Mouse (Mus musculus) left cerebral cortex, adult 18-20 months (tissue): Measurements from ENCODE around the gene Tenm4. TPM values are rescaled to one million over a fixed set of nuclear protein-coding genes. Genes with fewer than 3 reads are reported as not detected.

ENCODE experiments used
- DNase-seq, 2 experiments: peaks; one replicate each; pipeline ENCODE4 v3.0.0; 2021 to 2022; ENCODE audit warnings: low spot score in 2 of 2, mixed read lengths in 1 of 2
- total RNA-seq, 2 experiments: library from RNA; stranded (reverse); gene quantifications; 2 replicates each; pipeline ENCODE4 v1.2.3; 2021

Gene Tenm4
- total RNA-seq, 2 experiments from 2014 or later, result 126 to 135 TPM

DNA sequence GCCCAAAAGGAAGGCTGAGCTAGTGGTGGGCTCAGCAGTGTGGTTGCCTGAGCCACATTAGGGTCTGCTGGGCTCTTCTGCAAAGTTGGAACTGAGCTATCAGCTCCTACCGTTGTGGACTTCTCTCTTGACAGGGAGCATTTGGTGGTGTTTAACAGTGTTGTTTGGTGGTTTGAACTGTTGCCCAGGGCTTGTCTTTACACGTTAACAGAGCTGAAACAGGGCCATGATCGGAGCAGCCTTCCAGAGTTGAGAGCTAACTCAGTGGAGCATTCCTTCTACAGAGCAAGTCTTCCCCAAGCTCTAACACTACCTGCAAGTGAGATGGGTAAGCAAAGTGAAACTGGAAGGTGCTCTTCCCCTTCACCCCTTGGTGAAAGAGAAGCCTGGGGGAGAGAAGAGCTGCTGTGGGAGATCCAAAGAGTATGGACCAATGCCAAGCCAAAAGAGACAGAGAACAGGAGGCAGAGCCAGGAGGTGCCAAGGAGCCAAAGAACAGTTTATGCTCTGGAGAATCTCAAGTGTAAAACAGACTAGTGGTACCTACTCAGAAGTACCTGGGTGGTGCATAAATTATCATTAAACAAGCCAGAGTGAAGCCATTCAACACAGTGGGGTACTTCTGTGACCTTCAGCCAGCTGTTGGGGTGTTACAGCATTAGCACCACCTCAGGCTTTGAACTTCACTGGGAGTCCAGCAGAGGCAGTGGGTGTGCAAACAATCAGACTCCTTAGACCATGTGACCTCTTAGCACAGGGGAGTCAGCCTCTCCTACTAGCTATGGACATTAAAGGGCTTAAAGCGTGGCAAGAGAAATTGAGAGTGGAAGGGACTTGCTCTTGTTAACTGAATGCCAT is 71.5 kb downstream of the Tenm4 start:
- DNase-seq, result no peak

- DNase-seq, result no peak
Measured at GRCm38 (mm10) chr7:96244796-96245195, 73.8 kb downstream of the Tenm4 start.

- DNase-seq, result no peak
Measured at GRCm38 (mm10) chr7:96259630-96260029, 88.6 kb downstream of the Tenm4 start.

GRCm38 (mm10) chr7:96262182-96262581 is 91.1 kb downstream of the Tenm4 start:
- DNase-seq, result no peak

DNA sequence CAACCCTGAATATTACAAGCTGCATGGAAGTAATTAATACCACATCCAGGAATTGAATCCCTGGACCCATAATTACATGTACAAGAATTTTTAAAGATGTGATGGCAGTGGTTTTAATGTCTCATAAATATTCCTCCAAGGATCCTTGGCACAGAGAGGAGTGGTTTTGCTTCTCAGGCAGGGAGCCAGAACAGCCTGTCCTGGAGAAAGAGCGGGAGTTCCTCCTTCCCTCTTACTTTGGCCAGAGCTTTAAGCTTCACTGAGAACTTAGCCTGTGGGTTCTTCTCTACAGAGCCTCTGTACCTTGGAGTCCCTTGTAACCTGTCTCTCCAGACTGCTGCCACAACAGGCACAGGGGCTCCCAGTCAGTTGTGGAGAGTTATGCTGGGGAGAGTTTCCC is 94.9 kb downstream of the Tenm4 start:
- DNase-seq, result no peak

- no peak for DNase-seq
Measured at GRCm38 (mm10) chr7:96267266-96267665, 96.2 kb downstream of the Tenm4 start.

DNA sequence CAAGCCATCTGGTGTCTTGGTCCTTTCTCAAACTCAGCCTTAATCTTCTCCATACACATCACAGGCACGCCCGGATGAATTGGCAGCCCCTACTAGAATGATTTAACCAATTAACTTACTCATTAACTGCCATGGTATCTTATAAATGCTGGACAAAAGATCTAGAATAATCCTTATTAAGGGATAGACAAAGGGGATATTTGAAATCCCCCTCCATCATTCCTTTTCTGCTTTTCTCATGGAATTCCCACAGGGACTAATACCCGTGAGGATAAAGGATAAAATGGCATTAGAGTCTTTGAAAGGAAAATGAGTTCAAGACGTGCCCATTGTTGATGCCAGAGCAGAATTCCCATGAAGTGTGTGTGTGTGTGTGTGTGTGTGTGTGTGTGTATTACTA is 99.6 kb downstream of the Tenm4 start:
- DNase-seq, result no peak

DNA sequence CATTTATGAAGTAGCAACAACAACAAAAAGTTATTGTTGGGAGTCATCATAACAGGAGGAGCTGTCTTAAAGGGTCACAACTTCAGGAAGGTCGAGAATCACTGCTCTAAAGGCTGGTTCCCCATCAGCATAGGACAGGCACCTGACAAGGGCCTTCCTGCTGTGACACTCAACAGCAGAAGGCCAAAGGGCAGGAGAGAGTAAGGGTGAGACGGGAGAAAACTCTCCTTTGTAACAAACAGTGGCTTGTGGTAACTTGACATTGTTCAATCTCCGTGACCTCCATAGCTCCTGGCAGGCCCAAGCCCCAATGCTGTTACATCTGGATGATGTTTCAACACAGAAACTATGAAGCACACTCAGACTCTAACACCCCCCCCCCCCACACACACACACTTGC is 101.0 kb downstream of the Tenm4 start:
- DNase-seq, result no peak

GRCm38 (mm10) chr7:96274486-96274885 is 103.4 kb downstream of the Tenm4 start:
- no peak for DNase-seq

DNA sequence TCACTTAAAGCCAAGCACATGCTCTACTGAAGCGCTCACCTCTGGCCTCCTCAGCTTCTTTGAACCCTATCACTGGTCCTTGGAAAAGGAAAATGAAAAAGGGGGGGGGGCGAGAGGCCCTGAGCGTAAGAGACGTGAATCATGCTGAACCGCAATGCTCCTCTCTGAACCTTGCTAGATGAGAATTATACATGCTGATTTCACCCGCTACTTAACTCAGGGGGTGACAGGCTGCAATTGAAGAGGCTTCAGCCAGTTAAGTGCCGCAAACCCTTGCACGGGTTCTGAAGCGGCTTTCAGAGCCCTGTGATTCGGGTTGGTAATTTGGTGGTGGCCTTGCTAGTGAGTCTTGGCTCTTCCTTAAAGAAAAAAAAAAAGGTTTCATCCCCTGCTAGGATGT is 106.5 kb downstream of the Tenm4 start:
- DNase-seq, result no peak

- DNase-seq, result no peak
Measured at GRCm38 (mm10) chr7:96278378-96278777, 107.3 kb downstream of the Tenm4 start.

DNA sequence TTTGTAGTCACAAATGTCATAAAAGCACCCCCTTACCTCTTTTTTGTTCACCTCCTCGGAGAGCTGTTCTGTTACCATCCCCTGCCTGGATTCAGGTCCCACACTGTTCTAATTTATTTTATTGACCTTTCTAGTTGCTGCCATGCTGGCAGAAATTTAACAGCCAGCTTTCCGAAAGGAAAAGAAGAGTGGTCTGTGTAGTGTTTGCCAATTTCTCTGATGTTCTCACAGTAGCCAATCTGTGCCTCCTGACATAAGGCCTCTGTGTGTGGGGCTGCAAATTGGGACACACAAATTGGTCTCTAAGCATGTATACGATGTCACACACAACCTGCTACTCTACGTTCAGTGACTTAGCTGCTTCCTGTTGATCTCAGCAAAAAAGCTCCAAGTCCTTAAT is 109.7 kb downstream of the Tenm4 start:
- no peak for DNase-seq

DNA sequence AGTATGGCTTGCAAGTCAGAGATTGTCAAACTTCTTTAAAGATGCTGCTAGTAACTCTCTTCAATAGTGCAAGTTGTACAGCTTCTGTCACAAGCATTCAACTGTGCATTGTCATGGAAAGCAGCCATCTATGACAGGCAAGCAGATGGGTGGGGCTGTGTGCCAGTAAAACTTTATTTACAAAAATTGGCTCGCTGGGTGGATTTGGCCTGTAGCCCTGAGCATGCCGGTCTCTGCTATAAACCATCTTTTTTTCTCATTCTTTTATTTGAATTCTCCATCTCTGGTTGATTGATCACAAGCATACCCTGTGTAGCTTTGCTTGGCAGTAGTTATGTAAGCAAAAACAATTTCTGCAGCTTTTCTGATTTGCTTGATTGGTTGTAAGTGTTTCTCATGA is 119.5 kb downstream of the Tenm4 start:
- DNase-seq, result peak; percentile 31 to 32

DNA sequence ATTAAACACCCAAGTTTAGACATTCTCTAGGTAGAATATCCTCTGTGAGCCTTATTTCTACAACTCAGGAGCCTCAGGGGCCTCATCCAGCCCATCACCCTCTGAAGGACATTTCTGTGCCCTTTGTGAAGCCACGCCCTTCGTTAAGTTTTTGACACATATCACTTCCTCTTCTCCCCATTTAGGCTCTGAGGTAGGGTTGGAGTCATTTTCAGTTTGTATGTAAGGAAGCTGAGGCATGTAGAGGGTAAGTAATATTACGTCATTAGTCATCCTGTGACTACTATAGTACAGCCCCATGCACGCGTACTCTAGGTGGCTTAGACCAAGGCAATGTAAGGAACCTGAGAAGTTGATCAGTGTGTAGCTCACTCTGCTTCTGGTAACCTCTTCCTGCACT is 124.9 kb downstream of the Tenm4 start:
- no peak for DNase-seq

DNA sequence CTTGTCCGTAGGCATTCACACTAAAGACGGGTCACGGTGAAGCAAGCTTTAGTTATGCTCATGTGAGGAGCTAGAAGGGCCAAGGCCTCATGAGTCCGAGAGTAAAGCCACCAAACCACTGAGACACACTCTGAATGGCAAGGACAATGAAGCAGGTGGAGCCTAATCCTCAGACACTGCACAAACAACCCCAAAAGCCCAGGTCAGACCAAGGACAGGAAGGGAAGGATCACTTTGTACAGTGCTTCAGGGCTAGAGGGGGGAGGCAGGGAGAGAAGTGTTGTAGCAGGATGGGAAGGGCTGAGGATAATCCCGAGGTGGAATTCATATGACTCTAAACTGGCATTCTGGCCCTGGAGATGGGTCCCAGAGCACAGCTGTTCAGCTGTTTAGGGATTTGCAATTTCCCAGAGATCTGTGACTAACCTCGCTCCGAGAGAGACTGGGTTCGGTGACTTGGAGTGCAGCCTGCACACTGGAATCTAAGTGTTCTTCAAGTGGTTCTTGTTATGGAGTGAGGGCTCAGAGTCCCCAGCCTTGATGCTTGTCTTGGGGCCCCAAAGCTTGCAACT is 129.9 kb downstream of the Tenm4 start:
- DNase-seq, result no peak

DNA sequence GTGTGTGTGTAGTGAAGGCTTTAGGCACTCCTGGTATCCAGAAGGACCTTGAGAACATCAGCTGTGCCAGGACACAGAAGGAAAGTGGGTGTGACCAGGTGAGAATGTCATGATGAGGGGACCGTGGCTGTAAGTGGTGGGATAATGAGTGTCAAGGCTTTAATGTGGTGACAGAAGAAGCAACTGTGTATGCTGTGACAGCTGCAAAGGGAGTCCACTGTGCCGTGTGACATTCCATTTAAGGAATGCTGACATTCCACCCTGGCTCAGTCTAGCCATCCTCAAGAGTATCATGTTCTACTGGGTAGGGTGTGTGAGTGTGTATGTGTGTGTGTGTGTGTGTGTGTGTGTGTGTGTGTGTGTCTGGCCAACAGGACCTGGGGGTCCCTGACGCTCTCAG is 130.8 kb downstream of the Tenm4 start:
- DNase-seq, result no peak

DNA sequence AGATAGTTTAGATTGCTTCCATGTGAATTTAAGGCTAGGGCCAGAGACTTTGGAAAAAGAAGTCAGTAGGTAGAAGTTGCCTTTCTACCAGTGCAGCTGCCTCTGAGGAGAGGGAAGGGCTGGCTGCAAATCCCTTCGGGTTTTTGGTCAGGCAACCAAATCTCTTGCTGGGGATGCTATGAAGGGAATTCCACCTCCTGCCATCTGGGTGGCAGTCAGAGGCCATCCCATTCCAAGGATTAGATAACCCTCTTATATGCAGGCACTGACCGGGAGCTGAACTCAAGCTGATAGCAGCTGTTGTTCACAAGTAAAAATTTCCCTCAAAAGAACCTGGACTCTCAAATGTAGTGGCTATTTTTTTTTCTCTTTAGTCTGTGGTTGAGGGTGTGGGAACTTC is 132.9 kb downstream of the Tenm4 start:
- no peak for DNase-seq

- DNase-seq, result no peak
Measured at GRCm38 (mm10) chr7:96305382-96305935, 134.4 kb downstream of the Tenm4 start.

DNA sequence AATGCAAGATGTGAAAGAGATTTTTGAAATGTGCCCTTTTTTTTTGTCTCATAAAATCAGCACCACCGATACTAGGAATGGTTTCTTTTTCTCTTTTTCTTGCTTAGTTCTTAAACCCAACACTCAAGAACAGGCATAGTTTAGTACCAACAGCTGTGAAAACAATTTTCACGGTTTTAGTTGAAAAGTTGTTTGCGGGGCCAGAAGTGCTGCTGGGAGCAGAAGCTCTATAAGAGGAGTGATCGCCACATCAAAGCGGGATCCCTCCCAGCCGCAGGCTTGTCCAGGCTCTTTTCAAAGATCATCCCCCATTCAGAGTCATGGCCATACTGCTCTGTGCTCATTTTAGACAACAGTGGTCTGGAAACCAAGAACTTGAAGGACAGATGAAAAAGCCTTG is 137.1 kb downstream of the Tenm4 start:
- no peak for DNase-seq

- no peak for DNase-seq
Measured at GRCm38 (mm10) chr7:96329343-96329742, 158.3 kb downstream of the Tenm4 start.

DNA sequence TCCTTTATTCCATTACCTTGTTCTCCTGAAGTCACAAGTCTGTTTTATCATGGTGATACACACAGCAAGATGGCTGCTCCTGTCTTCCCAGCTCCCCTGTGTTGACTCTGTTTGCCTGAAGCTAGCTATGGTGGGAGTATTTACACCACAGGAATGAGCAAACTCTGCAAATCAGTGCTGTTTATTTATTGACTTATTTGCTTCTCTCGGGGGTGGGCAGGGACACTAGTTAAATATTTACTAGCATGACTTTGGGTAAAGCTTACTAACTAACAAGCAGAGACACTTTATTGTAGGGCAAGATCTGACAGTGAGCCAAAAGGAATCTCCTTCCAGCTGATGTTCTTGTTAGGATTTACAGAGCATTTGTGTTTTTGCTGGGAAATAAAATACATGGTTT is 160.1 kb downstream of the Tenm4 start:
- DNase-seq, result no peak

DNA sequence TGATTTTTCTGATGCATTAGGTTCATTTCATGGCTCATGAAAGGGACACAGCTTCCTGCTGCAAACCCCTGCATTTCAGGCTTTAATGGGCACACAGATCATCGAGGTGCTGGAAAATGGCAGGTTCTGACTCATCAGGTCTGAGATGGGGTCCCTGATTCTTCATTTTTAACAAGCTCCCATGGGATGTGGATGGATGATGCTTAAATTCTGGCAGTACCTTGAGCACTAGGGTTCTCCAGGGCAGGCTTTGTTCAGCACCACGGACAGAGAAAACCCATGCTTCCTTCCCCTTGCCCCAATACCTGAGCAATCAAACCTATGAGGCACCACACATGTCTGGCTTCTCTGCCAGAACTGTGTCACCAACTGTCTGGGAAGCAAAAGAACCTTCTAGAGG is 163.3 kb downstream of the Tenm4 start:
- no peak for DNase-seq

- no peak for DNase-seq
Measured at GRCm38 (mm10) chr7:96336376-96336775, 165.3 kb downstream of the Tenm4 start.
